Mouse (Mus musculus) heart, embryonic 16.5 days (tissue): ENCODE data around the gene Tcerg1l. TPM values are rescaled to one million over a fixed set of nuclear protein-coding genes. Genes with fewer than 3 reads are reported as not detected.

Experiments used
- ATAC-seq: fragments of 200-750 bp; cut with Nextera tagmentation; replicated peaks from 2 replicates; pipeline ENCODE4 v1.8.0; 2017; ENCODE audit warnings: moderate number of reproducible peaks; ENCODE audit not compliant: insufficient read depth, low FRiP score; ENCODE audit errors: extremely low read depth
- H3K27ac ChIP-seq: fragments of 300-500 bp; sonication (generic); 2 replicates; pipeline ENCODE4 v1.5.1; 2014; ENCODE audit warnings: mild to moderate bottlenecking, low read length, control low read depth, moderate library complexity
- H3K27me3 ChIP-seq: fragments of 300-500 bp; sonication (generic); 2 replicates; pipeline ENCODE4 v1.6.1; 2014; ENCODE audit warnings: low read length, mixed read lengths; ENCODE audit not compliant: control insufficient read depth, insufficient read depth
- H3K36me3 ChIP-seq: fragments of 300-500 bp; sonication (generic); 2 replicates; pipeline ENCODE4 v1.6.1; 2014; ENCODE audit not compliant: control insufficient read depth, insufficient read depth
- H3K4me1 ChIP-seq: fragments of 300-500 bp; sonication (generic); 2 replicates; pipeline ENCODE4 v1.6.1; 2014; ENCODE audit warnings: low read length, mixed read lengths; ENCODE audit not compliant: control insufficient read depth, insufficient read depth
- H3K4me2 ChIP-seq: fragments of 300-500 bp; sonication (generic); 2 replicates; pipeline ENCODE4 v1.6.1; 2014; ENCODE audit warnings: low read depth, mild to moderate bottlenecking, control low read depth, low read length
- H3K4me3 ChIP-seq: fragments of 300-500 bp; sonication (generic); 2 replicates; pipeline ENCODE4 v1.5.1; 2014; ENCODE audit warnings: mild to moderate bottlenecking, control low read depth, low read length
- H3K9ac ChIP-seq: fragments of 300-500 bp; sonication (generic); 2 replicates; pipeline ENCODE4 v1.6.1; 2014; ENCODE audit warnings: low read length, control low read depth
- H3K9me3 ChIP-seq: fragments of 300-500 bp; sonication (generic); replicated peaks from 2 replicates; pipeline ENCODE4 v1.6.1; 2016; ENCODE audit warnings: low read length; ENCODE audit not compliant: control insufficient read depth
- WGBS: fragments of 180-500 bp; shearing (Covaris S2); extraction: QIAGEN DNeasy Blood & Tissue Kit; methylation state at CpG from one replicate; pipeline ENCODE4 v1.1.7; 2014; 5-methylcytosine and 5-hydroxymethylcytosine counted together
- polyA plus RNA-seq: library from polyadenylated mRNA; unstranded; fragments of >200 nt; fragmentation: Nextera tagmentation; extraction: Ambion mirVana; gene quantifications from 2 replicates; pipeline ENCODE4 v1.2.1, GENCODE M21; 2015

Gene Tcerg1l
- polyA plus RNA-seq, 1 experiment from 2014 or later: 0.14 TPM

GRCm38 (mm10) chr7:138375573-138375972 is 22.0 kb downstream of the Tcerg1l start:
- 48% methylated on average over 7 of the region's 7 CpGs for WGBS
- no peak overlapping the region for H3K4me3 ChIP-seq
- no peak overlapping the region for H3K27ac ChIP-seq
- H3K27me3 ChIP-seq: no peaks in the 10 kb centered on the region
- no peaks in the 10 kb centered on the region for H3K36me3 ChIP-seq
- ATAC-seq: no peak
- H3K4me1 ChIP-seq: no peaks in the 10 kb centered on the region
- no peaks in the 10 kb centered on the region for H3K9me3 ChIP-seq
- no peak overlapping the region for H3K4me2 ChIP-seq
- H3K9ac ChIP-seq: no peak overlapping the region

DNA sequence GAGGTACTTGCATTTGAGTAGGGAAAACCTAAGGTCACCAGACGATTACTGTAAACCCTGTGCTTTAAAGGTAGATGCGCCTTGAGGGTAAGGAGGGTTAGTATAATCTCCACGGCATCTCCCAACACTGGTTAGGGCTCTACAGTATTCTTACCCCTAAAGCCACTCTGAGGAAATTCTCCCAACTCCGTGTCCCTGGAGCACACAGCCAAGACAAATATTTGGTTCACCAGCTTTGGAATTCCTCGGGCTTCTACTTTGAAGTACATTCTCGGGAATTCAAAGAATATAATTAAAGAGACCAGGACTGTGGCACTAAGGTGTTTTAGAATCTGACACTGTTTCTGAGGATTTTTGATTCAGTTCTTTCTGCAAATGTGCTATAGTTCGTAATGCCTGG is 23.2 kb downstream of the Tcerg1l start:
- Histone ChIP-seq H3K27ac (no peak overlapping the region), H3K36me3 (no peaks in the 10 kb centered on the region), H3K4me3 (no peak overlapping the region), H3K4me1 (no peaks in the 10 kb centered on the region), H3K9ac (no peak overlapping the region), H3K4me2 (no peak overlapping the region), H3K27me3 (no peaks in the 10 kb centered on the region), H3K9me3 (no peaks in the 10 kb centered on the region)
- 53% methylated on average over 7 of the region's 7 CpGs for WGBS
- no peak for ATAC-seq

- WGBS: 52% methylated on average over 5 of the region's 5 CpGs
These were observed 24.0 kb downstream of the Tcerg1l start for GRCm38 (mm10) chr7:138373530-138373929.

DNA sequence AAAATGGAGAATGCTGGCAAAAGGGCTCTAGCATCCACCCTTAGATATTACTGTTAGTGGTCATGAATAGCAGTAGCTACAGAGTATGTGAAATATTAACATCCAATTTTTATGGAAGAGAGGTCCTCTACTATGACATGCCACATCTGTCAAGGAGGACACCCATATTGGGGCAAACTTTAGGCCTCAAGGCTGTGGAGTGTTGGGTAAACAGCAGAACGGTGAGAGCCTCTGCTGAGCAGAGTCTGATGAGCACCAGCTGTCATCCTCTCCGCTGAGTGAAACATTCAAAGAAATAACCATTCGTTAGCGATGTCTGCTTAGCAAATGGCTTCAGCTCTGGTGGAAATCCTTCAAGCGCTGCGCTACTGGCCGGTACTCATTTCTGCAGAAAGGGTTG is 30.0 kb downstream of the Tcerg1l start:
- no peaks in the 10 kb centered on the region; the same call in 1 of the 2 replicates for H3K27me3 ChIP-seq
- H3K9me3 ChIP-seq: no peaks in the 10 kb centered on the region
- WGBS: 71% methylated on average over 7 of the region's 7 CpGs
- no peaks in the 10 kb centered on the region for H3K36me3 ChIP-seq
- H3K27ac ChIP-seq: no peak overlapping the region
- no peak overlapping the region for H3K4me3 ChIP-seq
- ATAC-seq: no peak
- H3K4me1 ChIP-seq: no peaks in the 10 kb centered on the region
- H3K9ac ChIP-seq: no peak overlapping the region
- H3K4me2 ChIP-seq: no peak overlapping the region

More at GRCm38 (mm10) chr7:138373530-138373929, 24.0 kb downstream of the Tcerg1l start:
- Histone ChIP-seq H3K4me2 (no peak overlapping the region), H3K9ac (no peak overlapping the region), H3K36me3 (no peaks in the 10 kb centered on the region), H3K27ac (no peak overlapping the region), H3K27me3 (no peaks in the 10 kb centered on the region), H3K9me3 (no peaks in the 10 kb centered on the region), H3K4me1 (no peaks in the 10 kb centered on the region), H3K4me3 (no peak overlapping the region)
- ATAC-seq: no peak

DNA sequence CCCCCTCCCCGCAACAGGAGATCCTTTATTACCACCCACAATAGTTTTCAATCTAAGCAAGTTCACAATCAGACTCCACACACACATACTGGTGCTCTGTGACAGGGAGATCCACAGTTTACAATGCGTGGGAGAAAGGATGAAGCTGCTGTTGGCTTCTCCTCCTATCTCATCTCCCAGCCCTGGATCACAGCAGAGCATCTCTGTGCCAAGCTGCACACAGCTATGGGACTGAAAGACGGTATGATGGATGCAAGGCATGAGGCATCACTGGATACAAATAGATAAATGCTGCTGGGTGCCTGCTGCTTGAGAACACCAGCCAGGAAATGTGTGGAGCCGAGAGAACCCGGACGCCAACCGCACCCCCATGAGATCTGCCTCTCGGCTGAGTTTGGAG is 32.0 kb downstream of the Tcerg1l start:
- ATAC-seq: no peak
- Histone ChIP-seq H3K27me3 (no peaks in the 10 kb centered on the region; the same call in 1 of the 2 replicates), H3K4me2 (no peak overlapping the region), H3K4me1 (no peaks in the 10 kb centered on the region), H3K27ac (no peak overlapping the region), H3K4me3 (no peak overlapping the region), H3K9me3 (no peaks in the 10 kb centered on the region), H3K36me3 (no peaks in the 10 kb centered on the region), H3K9ac (no peak overlapping the region)
- 33% methylated on average over 8 of the region's 8 CpGs for WGBS

DNA sequence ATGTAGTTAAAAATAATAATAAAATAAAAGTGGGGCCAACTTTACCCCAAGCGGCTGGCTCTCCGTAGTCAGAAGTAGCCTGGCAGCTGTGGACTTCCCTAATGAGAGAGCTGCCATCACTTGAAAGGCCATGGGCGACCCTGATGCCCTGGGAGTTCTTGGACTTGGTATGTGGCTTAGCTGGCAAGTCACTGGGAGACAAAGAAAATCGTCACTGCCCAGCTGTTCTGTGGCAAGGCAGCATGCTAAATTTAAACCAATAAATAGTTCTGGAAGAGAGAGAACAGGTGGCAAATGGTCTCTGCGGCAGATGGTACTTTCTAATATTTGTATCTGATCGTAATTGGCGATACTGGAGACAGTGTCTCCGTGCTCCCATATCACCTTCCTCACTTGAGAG is 40.1 kb downstream of the Tcerg1l start:
- no peak for ATAC-seq
- WGBS: 65% methylated on average over 8 of the region's 8 CpGs
- Histone ChIP-seq H3K4me3 (no peak overlapping the region), H3K4me2 (no peak overlapping the region), H3K27me3 (no peaks in the 10 kb centered on the region; the same call in 1 of the 2 replicates), H3K27ac (no peak overlapping the region), H3K36me3 (no peaks in the 10 kb centered on the region), H3K4me1 (no peaks in the 10 kb centered on the region), H3K9me3 (no peaks in the 10 kb centered on the region), H3K9ac (no peak overlapping the region)

DNA sequence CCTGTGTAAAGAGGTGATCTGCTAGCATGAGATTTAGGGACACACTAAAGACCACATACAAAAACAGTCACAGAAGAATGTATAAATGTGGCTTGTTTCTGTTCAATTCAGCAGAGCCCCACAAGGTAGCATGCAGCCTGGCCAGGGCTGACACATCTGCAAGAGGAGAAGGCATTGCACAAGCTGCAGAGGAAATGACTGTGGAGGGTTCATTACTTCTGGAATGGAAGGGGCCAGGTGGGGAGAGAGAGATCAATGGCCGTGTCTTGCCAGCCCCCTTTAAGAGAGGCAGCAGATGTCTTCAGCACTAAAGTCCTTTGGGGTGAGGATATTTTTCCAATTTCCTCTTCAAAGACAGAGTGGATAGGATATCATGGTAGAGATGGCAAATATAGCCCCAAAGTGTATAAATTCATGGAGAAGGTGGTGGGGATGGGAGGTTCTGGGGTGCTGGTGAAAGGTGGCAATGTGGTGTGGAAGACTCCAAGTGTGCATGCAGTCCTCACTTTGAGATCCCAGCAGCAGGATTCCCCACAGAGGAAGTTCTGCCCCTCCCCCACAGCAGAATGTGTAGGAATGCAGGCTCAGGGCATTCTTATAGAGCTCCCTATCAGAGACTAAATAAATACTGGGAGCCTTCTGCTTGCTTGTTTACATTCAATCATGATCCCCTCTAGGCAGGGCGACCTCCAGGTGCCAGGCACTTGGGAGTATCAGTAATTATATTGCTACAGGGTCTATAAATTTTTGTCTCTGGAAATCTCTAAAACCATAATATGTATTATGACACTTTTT is 40.7 kb downstream of the Tcerg1l start:
- Histone ChIP-seq H3K27me3 (no peaks in the 10 kb centered on the region), H3K9me3 (no peaks in the 10 kb centered on the region), H3K36me3 (no peaks in the 10 kb centered on the region), H3K4me2 (no peak overlapping the region), H3K9ac (no peak overlapping the region), H3K27ac (no peak overlapping the region), H3K4me3 (no peak overlapping the region), H3K4me1 (no peaks in the 10 kb centered on the region)
- ATAC-seq: no peak
- 13% methylated on average over 2 of the region's 2 CpGs for WGBS

- no peak overlapping the region for H3K4me3 ChIP-seq
- 75% methylated on average over 6 of the region's 6 CpGs for WGBS
- H3K4me2 ChIP-seq: no peak overlapping the region
- no peak overlapping the region for H3K9ac ChIP-seq
- H3K27me3 ChIP-seq: no peaks in the 10 kb centered on the region
- H3K27ac ChIP-seq: no peak overlapping the region
- no peaks in the 10 kb centered on the region for H3K36me3 ChIP-seq
- ATAC-seq: no peak
- H3K9me3 ChIP-seq: no peaks in the 10 kb centered on the region
- no peaks in the 10 kb centered on the region for H3K4me1 ChIP-seq
These were observed 52.1 kb downstream of the Tcerg1l start for GRCm38 (mm10) chr7:138345451-138345850.

GRCm38 (mm10) chr7:138338451-138338850 is 59.1 kb downstream of the Tcerg1l start:
- Histone ChIP-seq H3K9ac (no peak overlapping the region), H3K36me3 (no peaks in the 10 kb centered on the region), H3K4me2 (no peak overlapping the region), H3K4me1 (no peaks in the 10 kb centered on the region), H3K4me3 (no peak overlapping the region), H3K27me3 (no peaks in the 10 kb centered on the region), H3K9me3 (no peaks in the 10 kb centered on the region), H3K27ac (no peak overlapping the region)
- 71% methylated on average over 4 of the region's 4 CpGs for WGBS
- ATAC-seq: no peak
